Mouse (Mus musculus) hindbrain, embryonic 16.5 days (tissue): ENCODE results near the gene Ccl27a. TPM values are rescaled to one million over a fixed set of nuclear protein-coding genes. Genes with fewer than 3 reads are reported as not detected.

Experiments
- ATAC-seq: fragments of 200-750 bp; cut with Nextera tagmentation; 2 replicates; pipeline ENCODE4 v1.8.0; 2017; ENCODE audit warnings: moderate TSS enrichment, moderate library complexity
- H3K27ac ChIP-seq: fragments of 300-500 bp; sonication (generic); 2 replicates; pipeline ENCODE4 v1.5.1; 2014; ENCODE audit warnings: low read depth, mild to moderate bottlenecking, control low read depth, low read length, moderate library complexity
- H3K27me3 ChIP-seq: fragments of 300-500 bp; sonication (generic); replicated peaks from 2 replicates; pipeline ENCODE4 v1.6.1; 2014; ENCODE audit warnings: low read length; ENCODE audit not compliant: control insufficient read depth, insufficient read depth
- H3K36me3 ChIP-seq: fragments of 300-500 bp; sonication (generic); 2 replicates; pipeline ENCODE4 v1.6.1; 2014; ENCODE audit warnings: mild to moderate bottlenecking, low read length, moderate library complexity, mixed read lengths; ENCODE audit not compliant: control insufficient read depth, insufficient read depth
- H3K4me1 ChIP-seq: fragments of 300-500 bp; sonication (generic); 2 replicates; pipeline ENCODE4 v1.6.1; 2014; ENCODE audit warnings: low read depth, low read length; ENCODE audit not compliant: control insufficient read depth, insufficient read depth
- H3K4me2 ChIP-seq: fragments of 300-500 bp; sonication (generic); 2 replicates; pipeline ENCODE4 v1.6.1; 2014; ENCODE audit warnings: mild to moderate bottlenecking, low read length, control low read depth, moderate library complexity
- H3K4me3 ChIP-seq: fragments of 300-500 bp; sonication (generic); 2 replicates; pipeline ENCODE4 v1.5.1; 2014; ENCODE audit warnings: mild to moderate bottlenecking, low read length, control low read depth, moderate library complexity
- H3K9ac ChIP-seq: fragments of 300-500 bp; sonication (generic); 2 replicates; pipeline ENCODE4 v1.6.1; 2014; ENCODE audit warnings: low read depth, mild to moderate bottlenecking, control low read depth, low read length, moderate library complexity
- H3K9me3 ChIP-seq: fragments of 300-500 bp; sonication (generic); 2 replicates; pipeline ENCODE4 v1.6.1; 2014; ENCODE audit warnings: mild to moderate bottlenecking, low read length, moderate library complexity; ENCODE audit not compliant: control insufficient read depth
- WGBS: fragments of 180-500 bp; shearing (Covaris S2); extraction: QIAGEN DNeasy Blood & Tissue Kit; methylation state at CpG from one replicate; pipeline ENCODE4 v1.1.7; 2014; 5-methylcytosine and 5-hydroxymethylcytosine counted together
- polyA plus RNA-seq: library from polyadenylated mRNA; unstranded; fragments of >200 nt; fragmentation: Nextera tagmentation; extraction: Ambion mirVana; gene quantifications from 2 replicates; pipeline ENCODE4 v1.2.1, GENCODE M21; 2015

Ccl27a gene
- polyA plus RNA-seq, 1 experiment from 2014 or later: 276 TPM

GRCm38 (mm10) chr4:41740380-41741157 is 33.5 kb downstream of the Ccl27a start:
- Histone ChIP-seq H3K27ac (peak overlapping the region; percentile 89), H3K9me3 (no peaks in the 10 kb centered on the region), H3K4me1 (peaks cover 16% of the 10 kb centered on the region), H3K36me3 (peaks cover 8% of the 10 kb centered on the region; the same call in 1 of the 2 replicates), H3K4me3 (peak overlapping the region; percentile 63), H3K9ac (peak overlapping the region; percentile 68), H3K27me3 (no peaks in the 10 kb centered on the region), H3K4me2 (peak overlapping the region; percentile 81)
- ATAC-seq: peak; percentile 84
- WGBS: under 1% methylated on average over 48 of the region's 48 CpGs

DNA sequence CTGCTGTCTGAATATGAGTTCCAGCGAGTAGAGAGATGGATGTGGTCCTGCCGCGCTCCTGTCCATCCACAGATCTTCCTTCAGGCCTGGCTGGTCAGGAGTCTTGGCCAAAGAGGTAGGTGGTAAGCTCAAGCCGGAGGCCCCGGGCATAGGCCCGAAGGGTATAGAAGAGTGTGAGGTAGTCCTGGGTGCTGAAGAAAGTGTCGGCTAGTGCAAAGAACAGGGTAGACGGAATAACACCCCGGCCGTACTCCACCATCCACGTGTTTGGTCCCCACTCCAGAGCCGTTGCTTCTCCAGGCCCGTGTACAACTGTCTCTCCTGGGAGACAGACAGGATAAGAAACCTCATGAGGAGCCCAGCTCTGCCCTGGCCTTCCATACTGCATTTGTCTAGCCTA is 34.8 kb downstream of the Ccl27a start:
- no peak for ATAC-seq
- no peak overlapping the region for H3K27ac ChIP-seq
- no peaks in the 10 kb centered on the region for H3K9me3 ChIP-seq
- peaks cover 16% of the 10 kb centered on the region for H3K4me1 ChIP-seq
- H3K4me2 ChIP-seq: no peak overlapping the region
- no peak overlapping the region for H3K9ac ChIP-seq
- WGBS: 94% methylated on average over 13 of the region's 13 CpGs
- H3K27me3 ChIP-seq: no peaks in the 10 kb centered on the region
- peaks cover 8% of the 10 kb centered on the region; the same call in 1 of the 2 replicates for H3K36me3 ChIP-seq
- H3K4me3 ChIP-seq: no peak overlapping the region

DNA sequence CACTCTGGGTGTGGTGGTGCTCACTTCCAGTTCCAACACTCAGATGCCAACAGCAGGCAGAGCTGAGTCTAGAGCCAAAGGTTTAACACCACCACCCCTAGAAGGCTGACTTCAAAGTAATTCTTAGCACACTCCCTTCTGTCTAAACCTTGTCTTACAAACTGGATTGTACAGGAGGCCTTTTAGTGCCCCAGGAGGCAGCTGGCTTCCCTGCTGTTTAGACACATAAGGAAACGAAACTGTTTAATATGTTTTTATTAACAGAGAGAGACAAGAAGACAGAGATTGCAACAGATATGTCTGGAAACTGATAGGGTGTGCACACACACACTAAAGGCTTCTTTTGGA is 35.8 kb downstream of the Ccl27a start:
- Histone ChIP-seq H3K27ac (no peak overlapping the region), H3K27me3 (0 out of 2 replicates have a peak, but pooled peaks cover under 1% of the 10 kb centered on the region), H3K4me3 (no peak overlapping the region), H3K36me3 (peaks cover 8% of the 10 kb centered on the region; the same call in 1 of the 2 replicates), H3K4me2 (no peak overlapping the region), H3K9ac (no peak overlapping the region), H3K9me3 (no peaks in the 10 kb centered on the region), H3K4me1 (peaks cover 16% of the 10 kb centered on the region)
- ATAC-seq: no peak
- 69% methylated on average over 1 of the region's 1 CpGs for WGBS

DNA sequence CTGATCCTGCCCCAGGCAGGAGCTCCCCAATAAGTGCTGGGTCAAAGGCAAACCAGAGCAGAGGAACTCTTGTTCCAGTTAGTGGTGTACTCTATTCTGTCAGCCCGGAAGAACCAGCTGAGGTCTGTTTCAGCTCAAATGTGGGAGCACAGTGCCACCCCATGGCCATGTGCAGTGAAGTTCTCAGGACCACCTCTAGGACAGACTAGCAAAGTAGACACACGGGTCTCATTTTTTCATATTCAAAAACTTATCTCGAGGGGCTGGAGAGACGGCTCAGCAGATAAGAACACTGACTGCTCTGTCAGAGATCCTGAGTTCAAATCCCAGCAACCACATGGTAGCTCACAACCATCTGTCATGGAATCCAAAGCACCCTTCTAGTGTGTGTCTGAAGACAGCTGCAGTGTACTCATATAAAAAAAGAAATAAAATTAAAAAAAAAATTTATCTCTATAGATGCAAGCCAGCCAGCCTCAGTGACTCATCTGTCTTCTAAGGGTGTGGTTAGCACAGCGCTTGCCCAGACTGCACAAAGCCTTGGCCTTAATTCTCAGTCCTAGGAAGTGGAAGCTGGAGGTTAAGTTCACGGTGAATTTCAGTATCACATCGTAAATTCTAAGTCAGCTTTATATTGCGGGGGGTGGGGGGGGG is 36.3 kb downstream of the Ccl27a start:
- peaks cover 5% of the 10 kb centered on the region for H3K27me3 ChIP-seq
- no peak for ATAC-seq
- H3K4me2 ChIP-seq: no peak overlapping the region
- WGBS: 39% methylated on average over 8 of the region's 8 CpGs
- H3K4me3 ChIP-seq: no peak overlapping the region
- no peak overlapping the region for H3K9ac ChIP-seq
- peaks cover 16% of the 10 kb centered on the region for H3K4me1 ChIP-seq
- peaks cover 8% of the 10 kb centered on the region; the same call in 1 of the 2 replicates for H3K36me3 ChIP-seq
- H3K27ac ChIP-seq: no peak overlapping the region
- no peaks in the 10 kb centered on the region for H3K9me3 ChIP-seq

DNA sequence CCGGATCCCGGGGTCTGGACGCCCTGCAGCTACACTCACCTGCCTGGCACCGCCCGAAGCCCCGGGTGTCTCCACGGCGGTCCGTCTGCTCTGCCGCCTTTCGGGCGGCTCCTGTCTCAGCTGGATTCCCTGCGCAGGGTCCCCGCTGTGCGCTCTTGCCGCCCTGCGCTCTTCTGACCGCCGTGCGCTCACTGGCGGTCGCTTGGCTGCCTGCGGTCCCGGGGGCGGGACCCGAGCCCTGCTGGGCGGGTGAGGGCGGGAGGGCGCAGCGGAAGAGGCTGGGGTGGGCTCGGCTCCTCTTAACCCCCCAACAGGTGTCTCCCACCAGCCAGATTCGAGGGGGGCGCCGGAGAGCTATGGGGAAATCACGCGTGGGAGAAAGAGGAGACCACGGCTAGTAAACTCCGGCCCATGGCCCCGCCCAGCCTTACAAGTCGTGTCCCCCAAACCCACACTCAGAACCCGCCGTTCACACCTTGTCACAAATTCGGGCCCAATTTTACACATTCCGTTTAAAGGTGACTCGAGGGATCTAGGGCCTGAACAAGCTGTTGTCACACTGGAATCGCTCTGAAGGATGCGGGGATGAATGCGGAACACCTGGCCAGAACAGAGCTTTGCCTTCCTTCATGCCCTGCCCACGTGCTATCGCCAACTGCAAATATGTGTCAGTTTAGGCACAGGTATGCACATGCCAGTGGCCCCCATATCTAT is 42.8 kb downstream of the Ccl27a start, which contains the start of gene Arid3c:
Gene Arid3c (minus strand): TSS at position 91 of the 714 bp plus-strand sequence.
- WGBS: 3% methylated on average over 44 of the region's 50 CpGs
- Histone ChIP-seq H3K4me2 (peak within 1 kb of the TSS; percentile 73), H3K4me1 (peaks cover 11% of the 10 kb centered on the region), H3K9me3 (no peaks in the 10 kb centered on the region), H3K27ac (no peak within 1 kb of the TSS), H3K36me3 (no peaks in the 10 kb centered on the region), H3K27me3 (peaks cover 36% of the 10 kb centered on the region), H3K9ac (peak within 1 kb of the TSS; percentile 41), H3K4me3 (peak within 1 kb of the TSS; percentile 38)
- peak; percentile 25; the same call in 1 of the 2 replicates for ATAC-seq

DNA sequence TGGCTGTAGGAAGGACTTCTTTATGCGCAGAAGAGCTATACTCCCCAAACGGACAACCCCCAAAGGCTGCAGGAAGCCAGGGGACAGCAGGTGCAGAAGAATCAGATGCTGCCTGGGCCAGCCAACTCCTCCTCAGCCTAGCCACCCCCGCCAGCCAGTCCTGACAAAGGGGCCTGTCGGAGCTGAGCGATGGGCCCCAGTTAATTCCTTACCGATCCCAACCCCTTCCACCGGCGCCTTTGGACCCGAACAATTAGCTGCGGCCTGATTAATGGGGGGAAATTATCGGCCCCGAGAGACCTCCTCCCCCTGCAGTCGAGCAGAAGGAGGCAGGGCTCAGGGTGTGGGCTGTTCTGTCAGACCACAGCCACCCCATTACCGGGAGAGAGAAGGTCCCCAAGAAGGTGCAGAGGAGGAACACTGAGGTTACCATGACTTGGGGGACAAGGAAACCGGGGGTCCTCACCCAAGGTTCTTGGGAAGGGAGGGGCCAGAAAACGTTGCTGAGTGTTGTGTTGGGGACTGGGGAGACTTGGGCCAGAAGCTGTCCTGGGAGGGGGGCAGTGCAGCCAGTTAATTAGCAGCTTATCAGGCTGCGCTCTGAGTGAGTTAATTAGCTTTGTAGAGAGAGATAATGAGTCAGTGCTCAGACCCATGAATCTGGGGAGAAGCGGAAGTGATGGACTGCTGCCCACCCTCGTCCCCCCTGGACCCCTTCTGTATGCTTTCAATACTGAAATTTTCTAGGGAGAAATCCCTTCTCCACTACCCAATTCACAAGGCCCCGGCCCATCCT is 47.0 kb downstream of the Ccl27a start:
- Histone ChIP-seq H3K4me1 (peaks cover 21% of the 10 kb centered on the region), H3K27ac (no peak overlapping the region), H3K36me3 (no peaks in the 10 kb centered on the region), H3K27me3 (peaks cover 45% of the 10 kb centered on the region), H3K9me3 (no peaks in the 10 kb centered on the region), H3K9ac (no peak overlapping the region), H3K4me2 (no peak overlapping the region), H3K4me3 (no peak overlapping the region)
- WGBS: 11% methylated on average over 20 of the region's 20 CpGs
- ATAC-seq: no peak

- Histone ChIP-seq H3K36me3 (peaks cover 17% of the 10 kb centered on the region; the same call in 1 of the 2 replicates), H3K4me2 (peak within 1 kb of the TSS; percentile 94), H3K27me3 (peaks cover 25% of the 10 kb centered on the region), H3K9me3 (no peaks in the 10 kb centered on the region), H3K9ac (peak within 1 kb of the TSS; percentile 94), H3K4me3 (peak within 1 kb of the TSS; percentile 95), H3K4me1 (peaks cover 17% of the 10 kb centered on the region), H3K27ac (peak within 1 kb of the TSS; percentile 63)
- peak; percentile 97 for ATAC-seq
- 0% methylated on average over 27 of the region's 27 CpGs for WGBS
Measured at GRCm38 (mm10) chr4:41722918-41723351, 51.1 kb downstream of the Ccl27a start, which contains the start of gene Dctn3. Gene Dctn3, minus strand, starts transcription at chr4:41723170.
